Mouse (Mus musculus): Measurements from ENCODE around the gene Kdelc2.

DNA sequence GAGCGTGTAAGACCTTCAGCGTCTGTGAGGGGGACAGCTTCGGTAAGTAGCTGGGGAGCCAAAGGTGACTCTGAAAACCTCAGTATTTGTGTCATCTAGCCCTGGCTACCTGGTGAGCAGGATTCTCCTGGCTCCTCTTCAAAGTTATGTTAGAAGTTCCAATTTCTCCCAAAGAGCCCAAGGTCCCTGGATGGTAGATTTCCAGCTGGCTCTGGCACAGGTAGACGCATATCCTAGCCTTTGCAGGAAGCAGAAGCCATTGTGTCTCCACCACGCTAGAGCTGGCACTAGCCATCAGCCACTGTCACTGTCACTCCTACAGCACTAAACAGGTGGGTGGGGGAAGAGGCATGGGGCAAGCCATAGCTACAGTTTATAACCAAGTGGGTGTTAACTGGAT is 30.7 kb upstream of the Kdelc2 start:
- TF ChIP-seq CTCF (IDR thresholded peaks at IDR 0.05; ENCODE audit: low read depth, low read length) = no peak
- TF ChIP-seq POLR2A (IDR thresholded peaks at IDR 0.05; ENCODE audit: borderline replicate concordance, low read depth, low read length) = no peak
